Mouse (Mus musculus) forebrain, embryonic 15.5 days (tissue): Measurements from ENCODE around the gene Cdc42se1. TPM values are rescaled to one million over a fixed set of nuclear protein-coding genes. Genes with fewer than 3 reads are reported as not detected.

ENCODE experiments used
- ATAC-seq: fragments of 200-750 bp; cut with Nextera tagmentation; replicated peaks from 2 replicates; pipeline ENCODE4 v1.8.0; 2017; ENCODE audit warnings: mild to moderate bottlenecking, moderate TSS enrichment, moderate library complexity
- H3K27ac ChIP-seq: fragments of 300-500 bp; sonication (generic); replicated peaks from 2 replicates; pipeline ENCODE4 v1.5.1; 2015; ENCODE audit warnings: mild to moderate bottlenecking, inconsistent platforms
- H3K27me3 ChIP-seq: fragments of 300-500 bp; sonication (generic); 2 replicates; pipeline ENCODE4 v1.6.1; 2015; ENCODE audit warnings: inconsistent platforms
- H3K36me3 ChIP-seq: fragments of 300-500 bp; sonication (generic); 2 replicates; pipeline ENCODE4 v1.6.1; 2015; ENCODE audit warnings: mild to moderate bottlenecking, inconsistent platforms
- H3K4me1 ChIP-seq: fragments of 300-500 bp; sonication (generic); 2 replicates; pipeline ENCODE4 v1.6.1; 2015; ENCODE audit warnings: inconsistent platforms
- H3K4me2 ChIP-seq: fragments of 300-500 bp; sonication (generic); replicated peaks from 2 replicates; pipeline ENCODE4 v1.6.1; 2015; ENCODE audit warnings: mild to moderate bottlenecking, inconsistent platforms
- H3K4me3 ChIP-seq: fragments of 300-500 bp; sonication (generic); 2 replicates; pipeline ENCODE4 v1.5.1; 2015; ENCODE audit warnings: mild to moderate bottlenecking, inconsistent platforms
- H3K9ac ChIP-seq: fragments of 300-500 bp; sonication (generic); replicated peaks from 2 replicates; pipeline ENCODE4 v1.6.1; 2015; ENCODE audit warnings: mild to moderate bottlenecking, inconsistent platforms
- H3K9me3 ChIP-seq: fragments of 300-500 bp; sonication (generic); 2 replicates; pipeline ENCODE4 v1.6.1; 2016; ENCODE audit warnings: inconsistent platforms
- WGBS: fragments of 180-500 bp; shearing (Covaris S2); methylation state at CpG from one replicate; pipeline ENCODE4 v1.1.7; 2015; ENCODE audit warnings: mixed read lengths; 5-methylcytosine and 5-hydroxymethylcytosine counted together
- polyA plus RNA-seq: library from polyadenylated mRNA; unstranded; fragments of >200 nt; fragmentation: Nextera tagmentation; extraction: Ambion mirVana; gene quantifications from 2 replicates; pipeline ENCODE4 v1.2.1, GENCODE M21; 2015

Gene Cdc42se1
- polyA plus RNA-seq, 1 experiment from 2014 or later: 90.0 TPM

DNA sequence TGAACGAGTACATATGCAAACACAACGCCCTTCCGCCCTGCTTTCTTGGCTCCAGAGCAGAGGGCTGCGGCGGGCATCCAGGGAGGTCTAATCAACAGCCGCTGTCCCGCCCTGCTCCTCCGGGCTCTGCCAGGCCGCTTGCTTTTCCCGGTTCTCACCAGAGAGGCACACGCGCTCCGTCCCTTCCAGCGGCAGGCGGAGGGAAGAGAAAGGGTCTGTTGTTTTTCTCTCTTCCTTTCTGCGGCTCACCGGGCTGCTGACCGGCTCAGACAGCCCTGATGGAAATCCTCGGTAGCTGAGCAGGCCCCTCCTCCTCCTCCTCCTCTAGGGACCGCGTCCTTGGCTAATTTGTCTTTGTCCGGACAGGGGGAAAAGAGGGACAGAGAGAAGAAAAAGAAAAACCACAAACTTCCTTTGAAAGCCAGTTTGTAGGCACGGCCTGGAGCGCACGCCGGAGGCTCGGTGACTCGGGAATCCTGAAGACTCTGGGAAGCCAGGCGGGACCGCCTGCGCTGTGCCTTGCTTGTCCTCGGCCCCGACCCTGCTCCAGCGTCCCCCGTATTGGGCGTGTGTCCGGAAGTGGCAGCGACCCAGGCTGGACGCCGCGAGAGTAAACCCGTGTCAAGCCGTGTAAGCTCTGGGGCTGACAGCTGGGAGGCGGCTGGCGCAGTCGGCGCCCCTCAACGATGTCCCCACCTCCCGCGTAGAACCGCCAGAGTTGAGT is 54.5 kb downstream of the Cdc42se1 start:
- peak; percentile 64 for ATAC-seq

DNA sequence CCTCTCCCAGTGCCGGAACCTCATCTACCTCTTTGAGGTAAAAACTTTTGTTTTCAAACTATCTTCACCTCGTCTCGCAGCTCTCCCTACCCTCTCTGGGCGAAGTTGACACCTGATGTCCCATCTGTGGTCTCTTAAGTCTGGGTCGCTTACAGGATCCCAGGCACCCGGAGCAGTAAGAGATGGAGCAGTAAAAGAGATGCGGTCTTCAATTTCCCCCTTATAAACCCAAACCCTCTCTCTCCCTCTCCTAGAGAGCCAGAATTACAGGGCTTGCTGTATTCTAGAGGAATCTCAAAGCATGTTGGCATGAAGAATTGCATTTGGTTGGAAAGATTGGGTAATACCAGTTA is 55.0 kb downstream of the Cdc42se1 start:
- Histone ChIP-seq H3K27ac (peak overlapping the region; percentile 96), H3K4me1 (peaks cover 39% of the 10 kb centered on the region), H3K9me3 (no peaks in the 10 kb centered on the region), H3K27me3 (no peaks in the 10 kb centered on the region), H3K9ac (peak overlapping the region; percentile 73), H3K4me3 (peak overlapping the region; percentile 67), H3K4me2 (peak overlapping the region; percentile 76), H3K36me3 (peaks cover 8% of the 10 kb centered on the region)
- ATAC-seq: no peak
- 3% methylated on average over 7 of the region's 7 CpGs for WGBS

More for the DNA sequence above, 54.5 kb downstream of the Cdc42se1 start:
- peak overlapping the region; percentile 96 for H3K27ac ChIP-seq
- under 1% methylated on average over 49 of the region's 51 CpGs for WGBS
- H3K4me3 ChIP-seq: peak overlapping the region; percentile 67
- peak overlapping the region; percentile 76 for H3K4me2 ChIP-seq
- no peaks in the 10 kb centered on the region for H3K27me3 ChIP-seq
- H3K36me3 ChIP-seq: peaks cover 6% of the 10 kb centered on the region
- H3K9ac ChIP-seq: peak overlapping the region; percentile 73
- H3K9me3 ChIP-seq: no peaks in the 10 kb centered on the region
- peaks cover 39% of the 10 kb centered on the region for H3K4me1 ChIP-seq

DNA sequence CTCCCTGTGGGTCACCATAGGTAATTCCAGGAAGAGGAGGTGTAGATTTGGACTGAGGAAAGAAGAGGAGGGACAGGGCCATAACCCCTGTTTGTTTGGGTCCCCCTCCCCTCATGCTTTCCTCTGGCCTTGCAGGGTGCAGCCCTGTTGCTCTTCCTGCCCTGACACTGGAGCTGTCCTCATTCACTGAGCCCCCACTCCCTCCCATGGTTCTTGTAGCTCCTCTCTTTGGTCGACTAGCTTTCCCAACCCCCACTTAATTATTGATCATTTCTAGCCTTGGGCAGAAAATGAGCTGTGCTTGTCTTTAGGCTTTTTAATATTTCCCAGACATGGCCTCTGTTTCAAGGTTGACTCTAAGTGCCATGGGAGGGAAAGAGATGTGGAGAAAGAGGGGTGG is 55.5 kb downstream of the Cdc42se1 start:
- no peak for ATAC-seq
- H3K9ac ChIP-seq: peak overlapping the region; percentile 73
- H3K4me1 ChIP-seq: peaks cover 39% of the 10 kb centered on the region
- peak overlapping the region; percentile 96 for H3K27ac ChIP-seq
- no peaks in the 10 kb centered on the region for H3K27me3 ChIP-seq
- H3K4me3 ChIP-seq: peak overlapping the region; percentile 67
- WGBS: 28% methylated on average over 1 of the region's 1 CpGs
- H3K36me3 ChIP-seq: peaks cover 8% of the 10 kb centered on the region
- H3K9me3 ChIP-seq: no peaks in the 10 kb centered on the region
- peak overlapping the region; percentile 76 for H3K4me2 ChIP-seq

DNA sequence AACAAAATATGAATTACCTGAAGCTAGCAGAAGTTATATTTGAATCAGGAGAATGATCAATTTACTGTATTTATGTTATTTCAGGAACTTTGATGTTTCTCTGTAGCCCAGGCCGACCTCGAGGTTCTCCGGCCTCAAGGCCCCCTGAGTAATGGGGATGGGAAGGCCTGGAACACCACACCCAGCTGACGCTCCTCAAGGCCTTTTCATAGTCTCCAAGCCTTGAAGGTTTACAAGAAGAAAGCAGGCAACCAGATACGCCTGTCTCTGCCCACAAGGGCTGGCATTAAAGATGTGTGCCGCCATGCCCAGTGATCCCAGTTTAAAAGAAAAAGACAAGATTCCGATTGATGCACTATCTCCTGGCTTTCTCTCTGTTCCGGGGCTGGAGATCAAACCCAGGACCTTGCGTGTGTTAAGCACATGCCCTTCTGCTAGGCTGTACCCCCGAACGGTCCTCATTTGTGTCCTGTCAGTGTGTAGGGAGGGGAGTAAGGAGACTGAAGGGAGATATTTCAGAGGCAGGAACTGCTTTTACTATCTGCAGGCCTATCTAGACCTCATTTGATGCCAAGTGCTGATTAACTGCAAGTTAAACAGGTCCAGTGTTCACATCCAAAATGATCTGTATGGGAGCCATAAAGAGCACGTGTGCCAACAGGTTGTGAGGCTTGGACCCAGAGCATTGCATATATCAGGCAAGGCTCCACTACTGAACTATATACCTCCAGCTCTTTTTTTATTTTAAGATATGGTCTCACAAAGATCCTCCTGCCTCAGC is 56.2 kb downstream of the Cdc42se1 start:
- Histone ChIP-seq H3K4me3 (peak overlapping the region; percentile 67), H3K27ac (no peak overlapping the region)

DNA sequence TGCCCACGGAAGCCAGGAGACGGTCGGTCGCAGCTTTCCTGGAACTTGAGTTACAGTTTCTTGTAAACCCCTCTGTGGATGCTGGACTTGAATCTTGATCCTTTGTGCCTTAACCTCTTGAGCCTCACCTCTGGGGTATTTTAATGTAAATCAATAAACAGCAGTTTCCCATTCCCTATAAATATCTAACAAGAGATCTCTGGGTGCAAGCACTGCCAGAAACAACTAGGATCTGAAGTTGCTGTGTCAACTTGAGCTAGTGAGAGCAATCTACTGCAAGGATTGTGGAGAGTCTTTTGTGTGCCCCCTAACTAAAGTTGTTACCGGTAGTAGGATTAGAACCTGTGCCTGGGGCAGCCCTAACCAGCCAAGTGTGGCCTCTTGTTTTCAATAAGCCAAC is 56.9 kb downstream of the Cdc42se1 start:
- no peak overlapping the region for H3K27ac ChIP-seq
- ATAC-seq: no peak
- 91% methylated on average over 5 of the region's 5 CpGs for WGBS
- no peaks in the 10 kb centered on the region for H3K9me3 ChIP-seq
- H3K4me3 ChIP-seq: no peak overlapping the region
- H3K27me3 ChIP-seq: no peaks in the 10 kb centered on the region
- peaks cover 34% of the 10 kb centered on the region for H3K4me1 ChIP-seq
- H3K9ac ChIP-seq: no peak overlapping the region
- no peak overlapping the region for H3K4me2 ChIP-seq
- peaks cover 12% of the 10 kb centered on the region for H3K36me3 ChIP-seq

More for the DNA sequence above, 56.2 kb downstream of the Cdc42se1 start:
- H3K9me3 ChIP-seq: no peaks in the 10 kb centered on the region
- H3K36me3 ChIP-seq: peaks cover 8% of the 10 kb centered on the region
- peak overlapping the region; percentile 76 for H3K4me2 ChIP-seq
- H3K9ac ChIP-seq: no peak overlapping the region; the same call in 1 of the 2 replicates
- peaks cover 36% of the 10 kb centered on the region for H3K4me1 ChIP-seq
- 91% methylated on average over 12 of the region's 12 CpGs for WGBS
- ATAC-seq: no peak
- H3K27me3 ChIP-seq: no peaks in the 10 kb centered on the region

Other genes starting within 250 kb of the Cdc42se1 start
- gene Zfp687, start 213.3 kb upstream of the Cdc42se1 start, polyA plus RNA-seq: 22.4 and 23.0 TPM in 2 replicates
- 291 and 296 TPM in 2 replicates for gene Psmd4, start 186.1 kb upstream of the Cdc42se1 start, polyA plus RNA-seq
- gene Pip5k1a, start 121.8 kb upstream of the Cdc42se1 start, polyA plus RNA-seq: 20.5 and 21.6 TPM in 2 replicates
- 235 and 247 TPM in 2 replicates for gene Vps72, start 117.7 kb upstream of the Cdc42se1 start, polyA plus RNA-seq
- gene Tmod4, start 104.3 kb upstream of the Cdc42se1 start, polyA plus RNA-seq: 0.74 and 1.1 TPM in 2 replicates
- gene Scnm1, start 94.7 kb upstream of the Cdc42se1 start, polyA plus RNA-seq: 105 and 108 TPM in 2 replicates
- 39.8 and 42.2 TPM in 2 replicates for gene Lysmd1, start 94.6 kb upstream of the Cdc42se1 start, polyA plus RNA-seq
- 2.5 and 3.6 TPM in 2 replicates for gene Tnfaip8l2, start 86.4 kb upstream of the Cdc42se1 start, polyA plus RNA-seq
- gene Sema6c, start 68.3 kb upstream of the Cdc42se1 start, polyA plus RNA-seq: 30.4 and 34.1 TPM in 2 replicates
- 4.8 and 5.9 TPM in 2 replicates for gene Gabpb2, start 10.8 kb upstream of the Cdc42se1 start, polyA plus RNA-seq
- gene Mllt11, start 3.4 kb downstream of the Cdc42se1 start, polyA plus RNA-seq: 254 and 266 TPM in 2 replicates
- 0.11 and 0.15 TPM in 2 replicates for gene Gm128, start 12.9 kb downstream of the Cdc42se1 start, polyA plus RNA-seq
- 0.10 TPM in 1 of 2 replicates, not detected in the other for gene Bnipl, start 22.5 kb downstream of the Cdc42se1 start, polyA plus RNA-seq
- gene Mindy1, start 52.6 kb downstream of the Cdc42se1 start, polyA plus RNA-seq: 46.1 and 46.2 TPM in 2 replicates
- 42.0 and 44.4 TPM in 2 replicates for gene Prune1, start 53.3 kb downstream of the Cdc42se1 start, polyA plus RNA-seq
- gene Anxa9, start 78.4 kb downstream of the Cdc42se1 start, polyA plus RNA-seq: 0.47 and 0.61 TPM in 2 replicates
- gene Cers2, start 86.1 kb downstream of the Cdc42se1 start, polyA plus RNA-seq: 96.7 and 101 TPM in 2 replicates
- 45.2 and 48.8 TPM in 2 replicates for gene Setdb1, start 128.5 kb downstream of the Cdc42se1 start, polyA plus RNA-seq
- gene 4930558C23Rik, start 174.1 kb downstream of the Cdc42se1 start, polyA plus RNA-seq: not detected in 2 replicates
- 25.7 and 25.9 TPM in 2 replicates for gene Arnt, start 205.7 kb downstream of the Cdc42se1 start, polyA plus RNA-seq